Mouse (Mus musculus): ENCODE measurements around the gene Tjap1. TPM values are rescaled to one million over a fixed set of nuclear protein-coding genes. Genes with fewer than 3 reads are reported as not detected.

Gene Tjap1
- 60.3 and 61.2 TPM in 2 replicates for polyA plus RNA-seq (2016; fragmentation: Nextera tagmentation; extraction: Ambion mirVana)

DNA sequence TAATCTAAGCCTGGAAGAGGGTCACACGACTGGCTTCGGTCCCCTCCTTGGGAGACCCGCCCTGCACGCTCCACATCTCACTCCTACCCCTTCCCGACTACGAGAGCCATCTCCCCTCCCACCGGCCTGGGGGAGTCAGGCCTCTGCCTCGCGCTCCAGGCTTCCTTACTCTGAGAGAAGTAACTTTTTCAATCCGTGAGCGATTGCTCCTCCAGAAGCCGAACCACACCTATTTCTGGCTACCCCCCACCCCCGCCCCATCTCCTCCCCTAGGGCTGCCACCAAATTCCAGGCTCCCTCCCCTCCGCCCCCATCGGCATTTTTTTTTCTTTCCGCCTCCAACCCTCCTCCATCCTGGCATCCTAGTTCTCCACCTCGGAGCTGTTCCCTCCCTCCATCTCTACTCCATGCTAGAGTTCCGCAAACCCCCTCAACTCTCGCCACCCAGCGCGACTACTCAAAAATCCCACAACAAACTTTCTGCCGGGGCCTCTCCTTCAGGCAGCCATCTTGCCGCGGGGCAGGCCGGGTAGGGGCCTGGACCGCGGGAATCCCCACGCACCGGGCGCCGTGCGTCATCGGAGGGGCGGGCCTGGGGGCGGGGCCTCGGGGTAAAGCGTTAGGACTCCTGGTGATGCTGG is at the start of gene Tjap1:
Tjap1 (minus strand) TSS at position 544 of the 641 bp plus-strand sequence.
- Histone ChIP-seq H3K9me3 (replicated peaks) (no peaks in the 10 kb centered on the region), H3K36me3 (peaks cover 35% of the 10 kb centered on the region), H3K27me3 (ENCODE audit: low read depth, poor library complexity, severe bottlenecking) (no peaks in the 10 kb centered on the region), H3K27ac (peak within 1 kb of the TSS; percentile 90), H3K4me3 (peak within 1 kb of the TSS; percentile 81), H3K4me1 (peaks cover 45% of the 10 kb centered on the region)
- under 1% methylated on average over 37 of the region's 37 CpGs for WGBS
- peak; percentile 98 for DNase-seq (ENCODE audit: low spot score)

DNA sequence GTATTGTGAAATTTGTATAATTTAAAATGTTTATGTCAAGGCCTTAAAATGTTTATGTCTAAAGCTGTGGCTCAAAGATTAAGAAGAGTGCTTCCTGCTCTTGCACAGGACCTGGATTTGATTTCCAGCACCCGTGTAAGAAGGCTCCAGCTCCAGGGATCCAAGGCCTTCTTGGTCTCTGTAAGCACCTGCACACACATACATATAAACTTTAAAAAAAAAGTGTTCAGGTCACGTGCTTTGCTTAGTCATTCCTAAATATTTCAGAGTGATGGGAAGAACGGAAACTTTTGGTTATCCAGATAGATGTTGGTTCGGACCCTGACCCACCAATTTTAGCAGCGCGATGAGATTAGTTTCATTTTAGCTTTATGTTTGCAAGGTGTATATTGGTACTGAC is 45.9 kb upstream of the Tjap1 start:
- Histone ChIP-seq H3K27ac (no peak overlapping the region), H3K4me1 (peaks cover 12% of the 10 kb centered on the region), H3K9me3 (replicated peaks) (no peaks in the 10 kb centered on the region), H3K27me3 (ENCODE audit: low read depth, poor library complexity, severe bottlenecking) (no peaks in the 10 kb centered on the region), H3K4me3 (peak overlapping the region; percentile 83), H3K36me3 (peaks cover 8% of the 10 kb centered on the region)
- no peak for DNase-seq (ENCODE audit: low spot score)
- WGBS: 75% methylated on average over 6 of the region's 6 CpGs

DNA sequence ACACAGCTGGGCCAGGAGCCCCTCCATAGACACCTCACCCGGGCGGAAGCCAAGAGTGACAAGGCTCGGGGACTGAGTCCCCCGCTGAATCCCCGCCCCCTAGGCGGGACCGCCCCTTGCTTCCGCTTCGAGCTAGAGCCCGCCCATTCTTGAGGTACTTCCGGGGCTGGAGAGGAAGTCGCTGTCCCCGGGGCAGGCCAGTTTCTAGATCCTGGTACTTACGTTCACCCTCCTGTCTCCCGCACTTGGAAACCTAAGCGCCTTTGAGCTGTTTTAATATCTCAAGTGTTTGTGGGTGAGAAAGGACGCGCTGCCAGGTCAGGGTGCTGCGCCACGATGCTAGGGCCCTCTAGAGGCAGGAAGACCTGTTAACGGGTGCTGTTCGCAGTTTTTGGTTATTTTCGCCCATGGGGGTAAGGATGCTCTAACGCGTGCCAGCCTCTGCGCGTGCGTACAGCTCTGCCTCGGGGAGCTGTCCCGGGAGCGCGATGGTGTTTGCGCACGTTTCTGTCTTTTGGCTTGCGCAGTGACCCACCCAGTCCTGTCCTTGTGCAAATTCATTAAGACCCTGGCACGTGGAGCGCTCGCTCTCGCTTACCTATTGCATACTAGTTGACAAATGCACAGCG is 45.2 kb upstream of the Tjap1 start, which contains the start of gene Abcc10:
Abcc10 (minus strand) TSS at position 447 of the 629 bp plus-strand sequence.
- Histone ChIP-seq H3K36me3 (peaks cover 15% of the 10 kb centered on the region), H3K4me3 (peak within 1 kb of the TSS; percentile 83), H3K27me3 (ENCODE audit: low read depth, poor library complexity, severe bottlenecking) (no peaks in the 10 kb centered on the region), H3K27ac (peak within 1 kb of the TSS; percentile 90), H3K9me3 (replicated peaks) (no peaks in the 10 kb centered on the region), H3K4me1 (peaks cover 12% of the 10 kb centered on the region)
- DNase-seq (ENCODE audit: low spot score): peak; percentile 96
- WGBS: under 1% methylated on average over 40 of the region's 40 CpGs

DNA sequence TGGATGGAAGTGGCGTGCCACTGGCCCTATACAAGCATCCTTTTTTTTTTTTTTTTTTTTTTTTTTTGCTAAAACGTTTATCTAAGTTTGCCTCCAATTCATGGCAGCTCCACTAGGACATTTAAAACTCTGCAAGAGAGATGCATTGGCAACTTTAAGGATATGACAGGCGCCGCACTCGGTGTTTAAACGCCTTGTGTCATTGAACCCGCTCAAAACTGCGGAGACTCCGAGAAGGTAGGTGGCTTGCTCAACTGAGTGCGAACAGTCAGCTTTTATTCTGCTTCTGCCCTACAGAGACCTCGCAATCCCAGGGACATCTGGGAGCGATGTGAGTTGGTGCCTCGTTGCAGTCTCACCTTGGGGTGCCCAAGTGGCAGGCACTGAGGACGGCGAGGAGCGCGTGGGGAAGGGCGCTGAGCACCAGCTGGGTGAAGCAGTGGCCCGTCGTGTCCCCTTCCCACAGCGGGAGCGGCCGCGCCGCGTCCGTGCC is 44.6 kb upstream of the Tjap1 start:
- Histone ChIP-seq H3K27me3 (ENCODE audit: low read depth, poor library complexity, severe bottlenecking) (no peaks in the 10 kb centered on the region), H3K36me3 (peaks cover 17% of the 10 kb centered on the region), H3K9me3 (replicated peaks) (no peaks in the 10 kb centered on the region), H3K27ac (peak overlapping the region; percentile 90), H3K4me3 (peak overlapping the region; percentile 83), H3K4me1 (peaks cover 12% of the 10 kb centered on the region)
- 5% methylated on average over 27 of the region's 27 CpGs for WGBS
- DNase-seq (ENCODE audit: low spot score): no peak

DNA sequence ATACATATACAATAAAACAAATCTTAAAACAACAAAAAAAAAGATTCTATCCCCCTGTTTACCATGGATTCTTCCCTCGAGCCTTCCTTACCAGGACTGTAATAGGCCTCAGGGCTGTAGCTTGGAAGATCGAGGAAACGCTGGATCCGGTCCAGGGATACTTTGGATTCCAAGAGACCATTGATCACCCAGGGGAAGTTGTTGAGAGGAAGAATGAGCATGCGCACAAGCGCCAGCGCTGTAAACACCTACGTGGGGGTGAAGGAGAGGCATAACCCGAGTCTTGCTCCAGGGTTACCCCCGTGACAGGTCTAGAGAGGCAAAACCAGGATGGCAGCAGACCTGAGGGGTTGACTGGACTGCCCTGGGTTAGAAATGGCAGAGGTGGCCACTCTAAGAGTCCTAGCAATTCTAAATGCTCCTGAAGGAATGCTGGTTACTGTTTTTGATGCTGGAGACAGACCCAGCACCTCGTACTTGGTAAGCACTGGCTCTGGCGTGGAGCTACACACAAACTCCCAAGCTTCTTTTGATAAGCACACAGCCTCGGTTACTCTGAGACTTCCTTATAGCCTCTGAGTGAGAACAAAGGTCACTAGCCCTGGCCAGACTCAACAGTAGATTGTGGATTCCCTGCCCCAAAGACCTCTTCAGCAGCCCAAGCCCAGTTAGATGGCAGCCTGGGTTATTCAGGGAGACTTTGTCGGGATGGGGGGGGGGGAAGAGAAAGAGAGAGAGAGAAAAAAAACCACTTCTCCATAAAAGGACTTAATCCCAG is 39.4 kb upstream of the Tjap1 start:
- WGBS: 88% methylated on average over 14 of the region's 14 CpGs
- no peaks in the 10 kb centered on the region for H3K9me3 ChIP-seq (replicated peaks)
- DNase-seq (ENCODE audit: low spot score): no peak
- H3K27me3 ChIP-seq (ENCODE audit: low read depth, poor library complexity, severe bottlenecking): no peaks in the 10 kb centered on the region
- H3K4me1 ChIP-seq: peaks cover 4% of the 10 kb centered on the region; the same call in 1 of the 2 replicates
- H3K27ac ChIP-seq: no peak overlapping the region
- no peak overlapping the region for H3K4me3 ChIP-seq
- peaks cover 30% of the 10 kb centered on the region for H3K36me3 ChIP-seq

DNA sequence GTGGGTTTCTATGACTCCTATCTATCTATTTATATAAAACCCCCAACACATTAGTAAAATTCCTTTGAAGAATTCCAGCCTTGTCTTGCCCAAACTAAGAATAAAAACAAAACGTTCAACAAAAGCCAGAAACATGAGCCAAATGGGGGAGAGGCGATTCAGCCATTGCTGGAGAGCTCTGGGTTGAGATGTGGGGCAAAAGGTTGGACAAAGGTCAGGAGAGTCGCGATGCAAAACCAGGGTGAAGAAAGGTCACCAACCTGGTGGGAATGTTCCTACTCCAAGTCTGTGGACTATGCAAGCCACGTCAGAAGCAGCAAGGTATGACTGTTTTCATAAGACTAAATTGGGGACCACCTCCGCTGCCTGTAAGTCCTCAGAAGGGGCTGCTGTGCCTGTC is 37.7 kb upstream of the Tjap1 start:
- Histone ChIP-seq H3K27ac (no peak overlapping the region), H3K36me3 (peaks cover 30% of the 10 kb centered on the region), H3K27me3 (ENCODE audit: low read depth, poor library complexity, severe bottlenecking) (no peaks in the 10 kb centered on the region), H3K4me3 (no peak overlapping the region), H3K4me1 (no peaks in the 10 kb centered on the region), H3K9me3 (replicated peaks) (no peaks in the 10 kb centered on the region)
- no peak for DNase-seq (ENCODE audit: low spot score)
- WGBS: 79% methylated on average over 6 of the region's 6 CpGs

DNA sequence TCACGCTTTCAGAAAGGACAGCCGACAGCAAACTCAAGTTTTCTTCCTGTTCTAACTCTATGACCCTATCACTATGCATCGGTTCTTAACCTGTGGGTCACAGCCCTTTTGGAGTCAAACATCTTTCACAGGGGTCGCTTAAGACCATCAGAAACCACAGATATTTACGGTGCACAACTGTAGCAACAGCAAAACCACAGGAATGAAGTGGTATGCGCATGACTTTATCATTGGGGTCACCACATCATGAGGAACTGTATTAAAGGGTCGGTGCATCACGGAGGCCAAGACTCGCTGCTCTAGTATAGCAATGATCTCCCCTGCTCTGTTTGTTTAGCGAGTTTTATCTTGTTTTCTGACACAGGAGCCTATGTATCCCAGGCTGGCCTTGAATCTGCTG is 33.0 kb upstream of the Tjap1 start:
- 90% methylated on average over 10 of the region's 10 CpGs for WGBS
- H3K9me3 ChIP-seq (replicated peaks): no peaks in the 10 kb centered on the region

DNA sequence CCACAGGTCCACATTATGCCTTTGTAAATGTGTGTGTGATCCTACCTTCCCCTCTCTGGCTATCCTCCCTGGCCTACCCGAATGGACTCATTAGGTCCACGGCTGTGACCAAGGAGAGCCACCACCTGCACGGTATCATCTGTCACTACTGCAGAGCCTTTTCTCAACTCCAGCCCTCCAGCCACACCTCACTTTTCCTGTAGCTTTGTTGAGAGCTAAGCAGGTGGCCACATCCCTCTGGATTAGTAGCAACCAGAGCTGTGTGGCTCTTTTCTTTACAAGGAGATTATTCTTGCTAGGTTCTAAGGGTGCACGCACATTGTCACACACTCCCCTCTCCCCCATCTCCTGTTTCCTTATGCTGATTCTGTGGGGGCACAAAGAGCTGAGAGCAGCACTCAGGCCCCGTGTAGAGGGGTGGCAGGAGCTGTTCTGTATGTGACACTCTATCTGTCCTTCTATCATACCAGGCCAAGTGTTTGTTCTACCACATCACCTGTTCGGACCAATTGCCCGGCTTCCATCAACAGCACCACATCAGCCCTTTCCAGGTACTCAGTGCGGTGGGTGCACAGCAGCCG is 30.4 kb upstream of the Tjap1 start:
- no peak overlapping the region for H3K4me3 ChIP-seq
- no peak for DNase-seq (ENCODE audit: low spot score)
- no peaks in the 10 kb centered on the region; the same call in 1 of the 2 replicates for H3K36me3 ChIP-seq
- WGBS: 90% methylated on average over 9 of the region's 9 CpGs
- 0 out of 2 replicates have a peak, but pooled peaks cover 2% of the 10 kb centered on the region for H3K4me1 ChIP-seq
- H3K27ac ChIP-seq: no peak overlapping the region
- H3K9me3 ChIP-seq (replicated peaks): no peaks in the 10 kb centered on the region
- H3K27me3 ChIP-seq (ENCODE audit: low read depth, poor library complexity, severe bottlenecking): no peaks in the 10 kb centered on the region

More for the DNA sequence above, 33.0 kb upstream of the Tjap1 start:
- peaks cover 2% of the 10 kb centered on the region for H3K36me3 ChIP-seq
- no peak overlapping the region for H3K4me3 ChIP-seq
- H3K27ac ChIP-seq: no peak overlapping the region
- no peaks in the 10 kb centered on the region for H3K4me1 ChIP-seq
- H3K27me3 ChIP-seq (ENCODE audit: low read depth, poor library complexity, severe bottlenecking): no peaks in the 10 kb centered on the region
- DNase-seq (ENCODE audit: low spot score): no peak

DNA sequence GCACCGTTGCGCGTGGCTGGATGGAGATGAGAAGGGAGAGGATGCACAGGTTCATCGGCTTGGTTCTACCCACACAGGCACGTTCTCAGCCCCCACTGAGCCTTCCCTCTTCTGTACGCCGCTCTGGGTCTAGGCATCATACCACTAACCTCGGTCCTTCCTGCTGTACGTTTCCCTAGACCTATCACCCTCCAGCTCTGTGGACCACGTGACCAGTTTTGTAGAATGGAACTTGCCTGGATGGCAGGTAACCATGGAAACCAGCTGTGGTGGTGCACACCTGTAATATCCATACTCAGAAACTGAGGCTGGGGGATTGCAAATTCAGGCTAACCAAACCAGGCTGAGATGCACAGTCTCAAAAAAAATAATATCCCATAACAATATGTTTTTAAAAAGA is 27.7 kb upstream of the Tjap1 start:
- no peak for DNase-seq (ENCODE audit: low spot score)
- Histone ChIP-seq H3K27ac (no peak overlapping the region), H3K4me3 (no peak overlapping the region), H3K9me3 (replicated peaks) (no peaks in the 10 kb centered on the region), H3K4me1 (0 out of 2 replicates have a peak, but pooled peaks cover 2% of the 10 kb centered on the region), H3K36me3 (no peaks in the 10 kb centered on the region; the same call in 1 of the 2 replicates), H3K27me3 (ENCODE audit: low read depth, poor library complexity, severe bottlenecking) (no peaks in the 10 kb centered on the region)
- 89% methylated on average over 10 of the region's 10 CpGs for WGBS

DNA sequence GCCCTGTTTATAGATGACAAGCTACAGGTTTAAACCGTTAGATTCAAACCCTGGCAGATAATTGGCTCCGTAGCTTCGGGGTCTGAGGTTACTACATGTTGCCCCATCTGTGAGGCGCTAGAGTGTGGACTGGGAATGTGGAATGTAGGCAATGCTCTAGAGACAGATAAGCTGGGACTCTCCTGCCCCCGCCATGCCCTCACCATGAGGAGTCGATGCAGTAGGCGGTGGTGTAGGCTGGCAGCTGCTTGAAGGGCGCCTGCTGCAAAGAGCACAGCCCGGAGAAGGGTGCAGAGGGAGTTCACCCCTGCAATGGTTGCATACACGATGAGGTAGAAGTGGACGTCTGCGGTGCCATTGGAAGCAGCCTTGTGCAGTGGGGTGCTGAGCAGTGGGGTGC is 27.0 kb upstream of the Tjap1 start:
- Histone ChIP-seq H3K27ac (no peak overlapping the region), H3K36me3 (no peaks in the 10 kb centered on the region; the same call in 1 of the 2 replicates), H3K27me3 (ENCODE audit: low read depth, poor library complexity, severe bottlenecking) (no peaks in the 10 kb centered on the region), H3K9me3 (replicated peaks) (no peaks in the 10 kb centered on the region), H3K4me1 (0 out of 2 replicates have a peak, but pooled peaks cover 2% of the 10 kb centered on the region), H3K4me3 (no peak overlapping the region)
- DNase-seq (ENCODE audit: low spot score): no peak
- 86% methylated on average over 12 of the region's 12 CpGs for WGBS

DNA sequence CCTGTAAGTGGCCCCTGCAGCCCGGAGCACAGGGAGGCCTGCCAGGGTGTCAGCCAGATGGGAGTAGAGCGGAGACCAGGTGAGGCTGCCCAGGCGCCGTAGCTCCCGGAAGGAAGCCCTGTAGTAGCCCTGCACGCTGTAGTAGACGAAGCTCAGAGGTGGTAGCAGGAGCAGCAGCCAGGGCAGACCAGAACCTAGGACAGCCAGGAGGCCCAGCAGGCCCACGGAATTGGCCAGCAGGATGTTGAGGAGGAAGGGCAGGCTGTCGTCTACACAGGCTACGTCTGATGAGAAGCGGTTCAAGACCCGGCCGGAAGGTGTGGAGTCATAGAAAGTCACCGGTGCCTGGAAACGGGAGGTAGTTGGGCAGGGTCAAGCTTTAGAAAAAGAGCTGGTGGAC is 24.1 kb upstream of the Tjap1 start:
- peaks cover 8% of the 10 kb centered on the region; the same call in 1 of the 2 replicates for H3K4me1 ChIP-seq
- no peak overlapping the region for H3K4me3 ChIP-seq
- WGBS: 93% methylated on average over 15 of the region's 15 CpGs
- H3K9me3 ChIP-seq (replicated peaks): no peaks in the 10 kb centered on the region
- DNase-seq (ENCODE audit: low spot score): no peak
- no peaks in the 10 kb centered on the region; the same call in 1 of the 2 replicates for H3K36me3 ChIP-seq
- H3K27me3 ChIP-seq (ENCODE audit: low read depth, poor library complexity, severe bottlenecking): peaks cover 18% of the 10 kb centered on the region
- no peak overlapping the region for H3K27ac ChIP-seq

DNA sequence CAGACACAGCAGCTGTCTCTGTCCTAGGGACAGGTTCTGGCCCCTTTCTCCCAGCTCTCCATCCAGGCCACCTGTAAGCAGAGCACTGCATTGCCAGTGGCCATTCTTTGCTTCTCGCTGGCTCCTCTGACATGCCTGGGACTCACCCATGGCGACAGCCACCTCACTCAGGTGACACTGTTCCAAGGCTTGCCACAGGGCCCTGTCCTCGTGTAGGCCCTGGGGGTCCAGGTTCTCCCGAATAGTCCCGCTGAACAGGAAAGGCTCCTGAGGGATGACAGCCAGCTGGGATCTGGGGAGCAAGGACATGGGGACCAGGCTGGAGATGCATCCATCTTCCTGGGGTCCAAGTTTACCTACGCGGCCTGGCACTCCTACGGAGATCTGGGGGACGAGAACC is 21.4 kb upstream of the Tjap1 start:
- Histone ChIP-seq H3K4me3 (no peak overlapping the region), H3K4me1 (peaks cover 9% of the 10 kb centered on the region), H3K36me3 (no peaks in the 10 kb centered on the region), H3K27ac (no peak overlapping the region), H3K27me3 (ENCODE audit: low read depth, poor library complexity, severe bottlenecking) (peaks cover 37% of the 10 kb centered on the region), H3K9me3 (replicated peaks) (no peaks in the 10 kb centered on the region)
- no peak for DNase-seq (ENCODE audit: low spot score)
- 87% methylated on average over 9 of the region's 9 CpGs for WGBS
